Mouse (Mus musculus) cortical plate, adult 2 months (tissue): ENCODE measurements around the gene Tenm4.

Experiments used
- CTCF ChIP-seq: fragments of 200-500 bp; IDR thresholded peaks from 2 replicates; pipeline ENCODE4 v1.5.1; 2011; ENCODE audit warnings: mild to moderate bottlenecking, control low read depth, low read length; ENCODE audit not compliant: insufficient read depth; ENCODE audit errors: extremely low read depth
- POLR2A ChIP-seq: fragments of 200-500 bp; IDR thresholded peaks from 2 replicates; pipeline ENCODE4 v1.6.1; 2011; ENCODE audit warnings: mild to moderate bottlenecking, low read length, control low read depth; ENCODE audit not compliant: insufficient read depth; ENCODE audit errors: extremely low read depth

GRCm38 (mm10) chr7:96609854-96610586, 439.0 kb downstream of the Tenm4 start:
- TF ChIP-seq POLR2A (no peak), CTCF (no peak)
